Comparison of ENCODE assay signal across 26 mouse cellular contexts in the genomic region with DNA sequence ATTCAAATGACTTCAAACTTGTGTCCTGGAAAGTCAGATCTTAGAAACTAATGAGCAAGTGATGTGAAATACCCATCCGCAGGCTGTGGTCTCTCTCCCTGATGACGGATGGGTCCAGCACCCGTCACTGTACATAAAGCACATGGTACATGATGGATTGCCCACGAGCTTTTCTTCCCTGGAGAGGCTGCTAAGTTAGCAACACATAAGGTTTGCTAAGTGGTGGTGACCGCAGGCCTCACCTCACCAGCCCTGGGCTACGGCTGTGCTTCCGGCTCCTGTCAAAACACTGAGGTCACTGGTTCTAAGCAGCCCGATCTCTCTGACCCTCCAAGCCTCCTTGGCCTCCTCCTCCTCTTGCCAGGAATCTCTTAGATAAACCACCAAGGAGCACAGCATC.
DNase-seq lines count a peak whose midpoint lies in the region; ATAC-seq lines count a peak whose summit lies in the region.
"Had no signal": no experiment of that assay in that cellular context is flagged by ENCODE, and none has a peak within 500 bp of the region (broad histone marks: within the 10 kb centered on the region; RNA-seq: fewer than 3 reads in every experiment).

No protein-coding gene starts in this region.

- H3K36me3 ChIP-seq in forebrain, embryonic 16.5 days (ENCODE audit: control insufficient read depth, insufficient read depth): no peaks in the 10 kb centered on the region
- no peaks in the 10 kb centered on the region for H3K36me3 ChIP-seq in forebrain, embryonic 15.5 days
- no peaks in the 10 kb centered on the region for H3K36me3 ChIP-seq in kidney, embryonic 16.5 days (ENCODE audit: insufficient read depth, low read length)
- no peaks in the 10 kb centered on the region for H3K36me3 ChIP-seq in heart, embryonic 11.5 days (ENCODE audit: control insufficient read depth, insufficient read depth, low read length)
- H3K36me3 ChIP-seq: heart, embryonic 13.5 days; limb, embryonic 12.5 days; lung, embryonic 15.5 days; midbrain, embryonic 12.5 days; neural tube, embryonic 12.5 days had no signal

- H3K4me1 ChIP-seq in forebrain, embryonic 16.5 days (replicated peaks; ENCODE audit: control insufficient read depth, insufficient read depth, low read length): no peaks in the 10 kb centered on the region
- H3K4me1 ChIP-seq in forebrain, embryonic 15.5 days: no peaks in the 10 kb centered on the region
- no peaks in the 10 kb centered on the region for H3K4me1 ChIP-seq in kidney, embryonic 16.5 days (ENCODE audit: insufficient read depth, low read length)
- H3K4me1 ChIP-seq in heart, embryonic 11.5 days (ENCODE audit: control insufficient read depth, insufficient read depth, low read length): 0 out of 2 replicates have a peak, but pooled peaks cover 2% of the 10 kb centered on the region
- H3K4me1 ChIP-seq: limb, embryonic 12.5 days; lung, embryonic 15.5 days; neural tube, embryonic 12.5 days had no signal

- no peak overlapping the region for H3K9ac ChIP-seq in forebrain, embryonic 16.5 days (replicated peaks; ENCODE audit: low read depth, low read length)
- no peak overlapping the region for H3K9ac ChIP-seq in forebrain, embryonic 15.5 days (replicated peaks)
- no peak overlapping the region for H3K9ac ChIP-seq in kidney, embryonic 16.5 days (replicated peaks; ENCODE audit: low read length)
- H3K9ac ChIP-seq in heart, embryonic 11.5 days (ENCODE audit: low read depth, low read length): no peak overlapping the region
- H3K9ac ChIP-seq: forebrain, postnatal 0 days; heart, embryonic 13.5 days; limb, embryonic 12.5 days; lung, embryonic 15.5 days; midbrain, embryonic 12.5 days; neural tube, embryonic 12.5 days had no signal

- no peak overlapping the region for H3K4me2 ChIP-seq in forebrain, embryonic 16.5 days (ENCODE audit: low read length)
- H3K4me2 ChIP-seq in forebrain, embryonic 15.5 days (replicated peaks): no peak overlapping the region
- H3K4me2 ChIP-seq in kidney, embryonic 16.5 days (replicated peaks; ENCODE audit: low read depth, low read length): no peak overlapping the region
- no peak overlapping the region for H3K4me2 ChIP-seq in heart, embryonic 11.5 days
- H3K4me2 ChIP-seq: heart, embryonic 13.5 days; limb, embryonic 12.5 days; liver, embryonic 11.5 days; lung, embryonic 15.5 days; midbrain, embryonic 12.5 days; neural tube, embryonic 12.5 days had no signal

- H3K27me3 ChIP-seq in forebrain, embryonic 16.5 days (replicated peaks; ENCODE audit: control insufficient read depth, insufficient read depth, low read length): no peaks in the 10 kb centered on the region
- H3K27me3 ChIP-seq in forebrain, embryonic 15.5 days: no peaks in the 10 kb centered on the region
- no peaks in the 10 kb centered on the region for H3K27me3 ChIP-seq in kidney, embryonic 16.5 days (ENCODE audit: insufficient read depth, low read length)
- H3K27me3 ChIP-seq in heart, embryonic 11.5 days (ENCODE audit: control insufficient read depth, insufficient read depth, low read length): no peaks in the 10 kb centered on the region
- H3K27me3 ChIP-seq: heart, embryonic 13.5 days; lung, embryonic 15.5 days; neural tube, embryonic 12.5 days had no signal

- no peak overlapping the region for H3K27ac ChIP-seq in forebrain, embryonic 16.5 days (ENCODE audit: low read length)
- no peak overlapping the region for H3K27ac ChIP-seq in forebrain, embryonic 15.5 days (replicated peaks)
- no peak overlapping the region for H3K27ac ChIP-seq in kidney, embryonic 16.5 days (ENCODE audit: low read length)
- H3K27ac ChIP-seq in heart, embryonic 11.5 days (ENCODE audit: low read depth, low read length): no peak overlapping the region
- H3K27ac ChIP-seq: heart, adult 2 months; heart, embryonic 13.5 days; kidney, postnatal 0 days; left cerebral cortex, adult 2 months; limb, embryonic 12.5 days; lung, embryonic 15.5 days; midbrain, embryonic 12.5 days; neural tube, embryonic 12.5 days had no signal

- no peak for DNase-seq in kidney, postnatal 25 days
- peak; percentile 11 for DNase-seq in A20 (ENCODE audit: low read depth, low spot score)
- DNase-seq in embryo, embryonic 11 days: peak; percentile 24
- DNase-seq in thymus, postnatal 0 days (ENCODE audit: low spot score): no peak
- DNase-seq: adrenal gland, postnatal 36 days; B cell, adult 2 months; cerebellum, adult 18-20 months; cerebellum, postnatal 10 days; forebrain, postnatal 0 days; heart, adult 2 months; heart, postnatal 10 days; kidney, adult 18-20 months had no signal

- H3K9me3 ChIP-seq in forebrain, embryonic 16.5 days (ENCODE audit: control insufficient read depth, low read length): no peaks in the 10 kb centered on the region
- no peaks in the 10 kb centered on the region for H3K9me3 ChIP-seq in forebrain, embryonic 15.5 days
- no peaks in the 10 kb centered on the region for H3K9me3 ChIP-seq in kidney, embryonic 16.5 days (ENCODE audit: low read length)
- no peaks in the 10 kb centered on the region for H3K9me3 ChIP-seq in heart, embryonic 11.5 days (replicated peaks; ENCODE audit: control insufficient read depth, low read length)
- H3K9me3 ChIP-seq: heart, embryonic 13.5 days; limb, embryonic 12.5 days; lung, embryonic 15.5 days; midbrain, embryonic 12.5 days; neural tube, embryonic 12.5 days had no signal

- WGBS in forebrain, embryonic 16.5 days: 67% methylated on average over 8 of the region's 8 CpGs
- 67% methylated on average over 8 of the region's 8 CpGs for WGBS in forebrain, embryonic 15.5 days
- WGBS in kidney, embryonic 16.5 days: 29% methylated on average over 8 of the region's 8 CpGs
- 52% methylated on average over 8 of the region's 8 CpGs for WGBS in heart, embryonic 11.5 days (ENCODE audit: insufficient replicate concordance)

- 0 out of 2 replicates have a peak, but pooled peaks have one; percentile 18 for ATAC-seq in forebrain, embryonic 16.5 days
- no peak for ATAC-seq in forebrain, embryonic 15.5 days (replicated peaks)
- peak; percentile 49; the same call in 1 of the 2 replicates for ATAC-seq in kidney, embryonic 16.5 days (ENCODE audit: low FRiP score, low TSS enrichment)
- no peak for ATAC-seq in heart, embryonic 11.5 days (replicated peaks; ENCODE audit: insufficient number of reproducible peaks, low FRiP score, low TSS enrichment)
- ATAC-seq: forebrain, postnatal 0 days had no signal

- H3K4me3 ChIP-seq in forebrain, embryonic 16.5 days (replicated peaks; ENCODE audit: low read length): no peak overlapping the region
- no peak overlapping the region for H3K4me3 ChIP-seq in forebrain, embryonic 15.5 days
- H3K4me3 ChIP-seq in kidney, embryonic 16.5 days (ENCODE audit: low read length): no peak overlapping the region
- H3K4me3 ChIP-seq in heart, embryonic 11.5 days (ENCODE audit: low read depth, low read length): no peak overlapping the region
- H3K4me3 ChIP-seq: erythroblast, embryonic 14.5 days; heart, adult 2 months; heart, embryonic 13.5 days; left cerebral cortex, adult 2 months; limb, embryonic 12.5 days; lung, embryonic 15.5 days; midbrain, embryonic 12.5 days; myocyte; neural tube, embryonic 12.5 days had no signal

Comparison
In these comparisons a context has a peak if more than half of its experiments do, and no peak if none do; other contexts are left out.
1. ATAC-seq: peak in forebrain, embryonic 16.5 days (single experiment) and kidney, embryonic 16.5 days (single experiment); none in forebrain, embryonic 15.5 days (single experiment) and heart, embryonic 11.5 days (single experiment).
2. DNase-seq: peak in A20 (single experiment) and embryo, embryonic 11 days (single experiment); none in kidney, postnatal 25 days (0 of 2) and thymus, postnatal 0 days (single experiment).